Mouse (Mus musculus) layer of hippocampus, postnatal 10 days (tissue): Measurements from ENCODE around the gene Gm4756. TPM values are rescaled to one million over a fixed set of nuclear protein-coding genes. Genes with fewer than 3 reads are reported as not detected.
"Not testable (repeated sequence)": the region's sequence is repeated elsewhere in the genome, so short reads cannot be mapped to it uniquely, and the experiment has no call there.

Experiments used
- DNase-seq, 2 experiments: peaks; one replicate each; pipeline ENCODE4 v3.0.0; 2021; ENCODE audit warnings: low spot score in 2 of 2
- long read RNA-seq: library from polyadenylated mRNA; stranded (forward); transcript quantifications from one replicate; pipeline ENCODE4 v2.0.0, GENCODE M21; 2023
- total RNA-seq, 2 experiments: library from RNA; stranded (reverse); gene quantifications; 2 replicates each; pipeline ENCODE4 v1.2.3; 2021

Gm4756 gene
- not detected for total RNA-seq
- long read RNA-seq, result 0 reads

- no peak for DNase-seq
Measured at GRCm38 (mm10) chr12:72649611-72650330, at the start of gene Gm4756. Gene Gm4756, minus strand, starts transcription at chr12:72649661.

DNA sequence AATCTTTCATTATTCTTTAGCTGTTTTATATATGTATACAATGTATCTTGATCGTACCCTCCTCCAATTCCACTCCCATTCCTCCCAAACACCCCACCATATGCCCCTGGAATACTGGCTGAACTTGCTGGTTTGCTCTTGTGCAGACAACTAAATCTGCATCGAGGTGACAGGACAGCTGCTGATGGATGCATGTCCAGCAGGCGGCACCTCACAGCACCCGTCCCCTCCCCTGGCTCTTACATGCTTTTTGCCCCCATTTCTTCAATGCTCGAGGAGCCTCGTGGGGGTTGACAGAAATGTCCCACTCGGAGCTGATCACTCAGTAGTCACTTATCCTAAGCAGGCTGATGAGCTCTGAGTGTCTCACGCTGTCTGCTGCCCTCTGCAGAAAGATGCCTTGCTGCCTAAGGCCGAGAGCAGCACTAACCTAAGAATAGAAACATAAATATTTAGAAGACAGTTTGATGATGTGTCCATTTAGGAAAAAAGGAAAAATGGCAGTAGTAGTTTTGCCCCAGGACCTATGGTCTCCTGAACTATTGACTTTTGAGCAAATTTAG is 45.5 kb upstream of the Gm4756 start:
- no peak for DNase-seq

- no peak for DNase-seq
Measured at GRCm38 (mm10) chr12:72694438-72694837, 45.0 kb upstream of the Gm4756 start.

- DNase-seq, result peak in 1 of 2 experiments; percentile 41
Measured at GRCm38 (mm10) chr12:72693895-72694294, 44.4 kb upstream of the Gm4756 start.

GRCm38 (mm10) chr12:72688281-72688680 is 38.8 kb upstream of the Gm4756 start:
- DNase-seq, result not testable (repeated sequence)

- not testable (repeated sequence) for DNase-seq
Measured at GRCm38 (mm10) chr12:72687741-72688140, 38.3 kb upstream of the Gm4756 start.

DNA sequence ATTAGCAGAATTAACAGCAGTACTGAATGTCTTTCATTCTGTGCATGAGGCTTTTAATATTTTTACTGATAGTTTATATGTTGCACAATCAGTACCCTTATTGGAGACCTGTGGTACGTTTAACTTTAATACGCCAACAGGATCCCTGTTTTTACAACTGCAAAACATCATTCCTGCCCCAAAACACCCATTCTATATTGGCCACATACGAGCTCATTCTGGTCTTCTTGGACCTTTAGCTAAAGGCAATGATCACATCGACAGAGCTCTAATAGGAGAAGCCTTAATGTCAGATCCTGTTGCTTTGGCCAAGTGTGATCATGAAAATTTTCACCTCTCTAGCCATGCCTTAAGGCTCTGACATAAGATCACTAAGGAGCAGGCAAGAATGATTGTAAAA is 37.1 kb upstream of the Gm4756 start:
- DNase-seq, result not testable (repeated sequence)

DNA sequence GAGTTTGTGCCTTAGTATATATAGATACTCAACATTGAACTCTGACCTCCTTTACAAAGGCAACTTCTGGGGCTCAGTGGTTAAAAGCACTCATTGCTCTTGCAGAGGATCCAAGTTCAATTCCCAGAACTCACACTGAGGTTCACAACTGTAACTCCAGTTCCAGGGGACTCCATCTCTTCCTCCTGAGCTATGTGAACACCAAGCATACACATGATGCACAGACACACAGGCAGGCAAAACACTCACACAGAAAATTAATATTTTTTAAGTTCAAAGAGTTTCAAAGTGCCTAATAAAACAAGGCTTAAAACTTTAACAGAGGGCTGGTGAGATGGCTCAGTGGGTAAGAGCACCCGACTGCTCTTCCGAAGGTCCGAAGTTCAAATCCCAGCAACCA is 34.2 kb upstream of the Gm4756 start:
- DNase-seq, result no peak

- no peak for DNase-seq
Measured at GRCm38 (mm10) chr12:72682511-72683282, 33.2 kb upstream of the Gm4756 start.

- DNase-seq, result no peak
Measured at GRCm38 (mm10) chr12:72681919-72682318, 32.5 kb upstream of the Gm4756 start.

DNA sequence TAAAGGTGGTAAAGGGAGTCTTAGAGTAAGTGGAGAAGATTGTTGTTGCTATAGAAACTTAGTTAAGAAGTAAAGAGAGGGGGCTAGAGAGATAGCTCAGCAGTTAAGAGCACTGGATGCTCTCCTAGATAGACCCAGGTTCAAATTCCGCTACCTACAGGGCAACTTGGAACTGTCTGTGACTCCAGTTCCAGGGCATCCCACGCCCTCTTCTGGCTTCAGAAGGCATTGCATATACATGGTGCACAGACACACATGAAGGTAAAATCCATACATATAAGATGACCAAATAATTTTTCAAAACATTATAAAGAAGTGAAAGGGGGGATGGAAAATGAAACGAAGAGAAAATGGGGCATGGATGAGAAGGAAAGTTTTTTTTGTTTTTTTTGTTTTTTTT is 30.2 kb upstream of the Gm4756 start:
- DNase-seq, result no peak

GRCm38 (mm10) chr12:72674820-72675219 is 25.4 kb upstream of the Gm4756 start:
- peak in 1 of 2 experiments; percentile 18 for DNase-seq

DNA sequence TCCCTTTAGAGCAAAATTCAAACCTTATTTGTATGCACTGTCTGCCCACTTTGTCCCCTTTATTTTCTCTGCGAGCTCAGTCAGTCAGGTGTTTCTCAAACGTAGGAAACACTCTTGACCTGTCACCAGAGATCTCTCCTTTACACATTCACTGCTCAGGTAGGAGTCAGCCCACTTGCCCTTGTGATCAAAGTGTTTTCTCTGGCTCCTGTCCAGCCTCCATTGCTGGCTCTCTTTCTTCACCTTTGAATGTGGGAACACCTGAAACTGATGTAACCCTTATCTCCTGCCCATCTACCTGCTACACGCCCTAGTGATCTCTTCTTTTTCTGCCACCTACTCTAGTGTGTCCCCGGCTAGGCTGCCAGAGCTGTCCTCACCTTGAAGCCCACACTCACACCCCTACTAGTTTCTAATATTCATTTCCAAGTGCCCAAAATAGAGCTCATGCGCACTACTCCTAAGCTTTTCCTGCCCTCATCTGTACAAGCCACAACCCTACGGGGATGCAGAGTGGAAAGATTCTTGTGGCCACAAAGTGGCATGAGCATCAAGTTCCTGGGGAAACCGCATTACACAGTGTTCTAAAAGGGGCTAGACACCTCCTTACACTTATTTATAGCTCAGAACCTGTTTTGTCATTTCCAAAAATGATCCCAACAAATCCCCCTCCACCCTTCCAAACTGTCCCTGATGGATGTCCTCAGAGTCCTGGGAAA is 24.8 kb upstream of the Gm4756 start:
- DNase-seq, result no peak

DNA sequence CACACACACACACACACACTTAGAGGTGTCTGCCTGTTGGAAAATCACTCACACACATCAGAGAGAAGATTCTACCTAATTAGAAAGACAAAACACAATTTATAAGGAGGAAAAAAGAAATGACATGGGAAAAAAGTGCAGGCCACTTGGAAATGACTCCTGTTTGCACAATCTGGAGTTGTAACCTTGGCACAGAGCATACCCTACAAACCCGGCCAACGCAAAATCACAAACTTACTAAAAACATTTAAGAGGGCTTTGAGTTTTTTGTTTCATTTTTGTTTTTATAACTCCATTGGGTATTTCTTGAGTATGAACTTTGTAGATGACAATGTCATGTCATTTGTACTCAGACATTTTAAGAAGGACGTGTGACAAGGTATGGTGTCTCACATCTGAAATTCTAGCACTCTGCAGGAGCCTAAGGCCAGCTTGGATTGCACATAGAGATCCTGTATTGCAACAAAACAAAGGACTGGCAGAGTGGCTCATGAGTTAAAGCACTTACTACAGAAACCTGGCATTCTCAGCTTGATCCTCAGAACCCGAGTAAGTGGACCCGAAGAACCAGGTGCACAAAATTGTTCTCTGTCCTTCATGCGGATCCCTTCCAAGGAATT is 22.2 kb upstream of the Gm4756 start:
- DNase-seq, result no peak

GRCm38 (mm10) chr12:72670921-72671320 is 21.5 kb upstream of the Gm4756 start:
- no peak for DNase-seq

DNA sequence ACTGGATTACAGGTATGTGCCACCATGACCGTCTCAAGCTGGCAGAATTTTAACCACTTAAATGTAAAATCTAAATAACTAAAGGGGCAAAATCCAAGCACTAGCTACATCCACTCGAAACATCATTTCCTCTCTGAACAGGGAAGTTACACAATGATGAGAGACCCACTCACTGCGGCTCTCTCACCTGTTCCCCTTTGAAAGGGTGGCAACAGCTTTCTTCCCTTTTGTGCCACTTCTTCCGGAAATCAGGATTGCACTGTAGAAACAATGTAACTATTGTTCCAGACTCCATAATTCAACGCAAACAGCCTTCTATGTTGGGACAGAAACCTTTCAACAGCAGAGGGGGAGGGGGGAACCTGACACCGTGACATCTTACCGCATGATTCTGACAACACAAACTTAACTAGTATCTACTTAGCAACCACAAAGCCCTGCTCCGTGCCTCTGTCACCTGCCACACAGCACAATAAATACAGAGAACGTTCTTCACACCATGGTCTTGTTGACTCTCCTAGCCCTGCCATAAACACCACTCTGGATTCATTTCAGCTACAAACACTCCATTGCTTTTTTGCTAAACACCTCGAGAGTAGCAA is 18.5 kb upstream of the Gm4756 start:
- no peak for DNase-seq

GRCm38 (mm10) chr12:72666015-72666414 is 16.6 kb upstream of the Gm4756 start:
- DNase-seq, result no peak

DNA sequence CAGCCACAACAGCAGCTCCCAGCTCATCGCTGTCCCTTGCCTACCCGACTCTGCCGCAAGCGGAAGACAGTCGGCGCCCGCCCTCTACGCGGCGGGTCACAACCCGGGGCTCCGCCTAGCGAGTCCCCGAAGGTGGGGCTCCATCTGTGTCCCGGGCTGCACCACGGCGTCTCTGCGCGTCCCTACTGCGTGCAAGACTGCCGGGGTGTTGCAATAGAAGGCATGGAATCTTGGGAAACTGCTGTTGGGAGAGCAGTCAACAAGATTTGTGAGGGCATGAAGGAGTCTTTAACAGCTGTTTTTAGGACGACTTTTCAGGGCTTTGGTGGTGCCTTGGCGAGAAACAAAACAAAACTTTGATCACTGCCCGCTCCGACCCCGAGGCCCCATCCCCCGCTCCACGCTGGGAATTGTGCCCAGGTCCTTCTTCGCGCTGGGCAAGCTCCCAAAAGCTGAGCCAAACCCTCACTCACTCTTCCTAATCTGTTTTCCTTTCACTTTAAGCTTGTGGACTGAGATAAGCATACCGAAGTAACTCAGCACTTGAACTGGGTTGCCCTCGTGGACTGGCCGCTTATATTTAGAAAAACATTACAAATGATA is 15.4 kb upstream of the Gm4756 start, which contains the start of gene Dhrs7:
Gene Dhrs7, minus strand, starts transcription at position 175 of the 603 bp plus-strand sequence.
- peak; percentile 74 to 82 for DNase-seq

DNA sequence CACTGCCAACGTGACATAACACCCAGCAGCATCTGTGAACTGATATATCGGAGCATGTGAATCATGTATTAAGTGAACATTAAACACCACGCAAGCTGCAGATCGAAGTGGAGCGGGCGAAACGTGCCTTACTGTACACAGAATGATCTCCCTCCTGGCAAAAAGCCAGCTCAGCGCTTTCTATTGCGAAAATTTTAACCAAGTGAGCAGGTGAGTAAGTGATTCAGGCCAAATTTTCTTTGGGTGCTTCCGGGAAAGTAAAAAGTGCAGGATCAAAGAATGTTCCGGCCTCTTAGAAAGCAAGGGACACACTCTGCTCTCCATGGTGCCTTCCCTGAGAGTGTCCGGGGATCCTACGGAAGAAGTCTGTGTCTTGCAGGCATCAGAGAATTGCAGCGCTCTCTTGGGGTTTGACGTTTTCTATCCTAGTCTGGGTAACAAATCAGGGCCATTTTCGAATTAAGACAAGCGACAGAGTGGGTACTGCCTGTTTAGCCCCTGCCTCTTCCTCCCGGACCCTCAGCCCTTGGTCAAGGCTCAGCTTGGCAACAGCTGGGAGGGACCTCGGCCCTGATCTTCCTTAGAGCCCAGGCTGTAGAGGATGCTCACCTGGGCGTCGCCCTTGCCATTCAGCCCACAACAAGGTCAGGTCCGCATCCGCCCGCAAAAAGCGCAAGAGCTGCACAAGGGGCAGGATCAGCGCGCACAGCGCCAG is 14.7 kb upstream of the Gm4756 start:
- DNase-seq, result peak; percentile 21 to 36
